Mouse (Mus musculus) heart, postnatal 4 days (tissue): ENCODE measurements at regions not wholly inside any gene's neighbourhood (a gene's known extent, or its start where the extent isn't known, plus 50 kb on each side); places are given as distances from the start of the nearest gene placed in this dataset.

Experiments used
- DNase-seq: peaks from one replicate; pipeline ENCODE4 v3.0.0; 2021

DNA sequence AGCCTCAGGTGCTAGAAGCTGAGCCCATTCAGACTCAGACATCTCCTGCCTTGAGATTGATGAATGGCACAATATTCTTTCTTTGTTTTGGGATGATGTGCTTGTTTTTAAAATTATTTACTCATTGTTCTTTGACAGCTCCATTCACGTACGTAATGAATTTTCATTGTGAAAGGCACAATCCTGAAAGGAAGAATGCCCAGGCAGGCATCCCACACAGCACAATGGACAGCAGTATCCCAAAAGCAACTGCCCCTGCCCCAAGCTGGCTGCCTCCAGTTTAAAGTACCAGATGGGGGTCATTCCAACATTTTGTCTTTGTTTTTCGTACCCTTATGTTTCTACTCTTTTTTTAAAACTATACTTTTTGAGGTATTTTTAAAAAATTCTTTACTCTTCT, 210.9 kb upstream of the St8sia2 start:
- DNase-seq, result no peak

GRCm38 (mm10) chr7:74200661-74201060, 187.2 kb upstream of the St8sia2 start:
- peak; percentile 12 for DNase-seq

- no peak for DNase-seq
Observed at GRCm38 (mm10) chr7:74198796-74199195, 185.3 kb upstream of the St8sia2 start.

GRCm38 (mm10) chr7:74184661-74185060, 171.2 kb upstream of the St8sia2 start:
- no peak for DNase-seq

GRCm38 (mm10) chr7:74174206-74174605, 160.7 kb upstream of the St8sia2 start:
- DNase-seq, result no peak

- no peak for DNase-seq
Observed at GRCm38 (mm10) chr7:74173230-74173612, 159.7 kb upstream of the St8sia2 start.

- DNase-seq, result no peak
Observed at GRCm38 (mm10) chr7:74172504-74173229, 159.2 kb upstream of the St8sia2 start.

- DNase-seq, result no peak
Observed at GRCm38 (mm10) chr7:74151590-74151989, 138.1 kb upstream of the St8sia2 start.

GRCm38 (mm10) chr7:74143236-74143635, 129.7 kb upstream of the St8sia2 start:
- DNase-seq, result no peak

GRCm38 (mm10) chr7:74138169-74138568, 124.7 kb upstream of the St8sia2 start:
- no peak for DNase-seq

- no peak for DNase-seq
Observed at GRCm38 (mm10) chr7:74130206-74130836, 116.8 kb upstream of the St8sia2 start.

DNA sequence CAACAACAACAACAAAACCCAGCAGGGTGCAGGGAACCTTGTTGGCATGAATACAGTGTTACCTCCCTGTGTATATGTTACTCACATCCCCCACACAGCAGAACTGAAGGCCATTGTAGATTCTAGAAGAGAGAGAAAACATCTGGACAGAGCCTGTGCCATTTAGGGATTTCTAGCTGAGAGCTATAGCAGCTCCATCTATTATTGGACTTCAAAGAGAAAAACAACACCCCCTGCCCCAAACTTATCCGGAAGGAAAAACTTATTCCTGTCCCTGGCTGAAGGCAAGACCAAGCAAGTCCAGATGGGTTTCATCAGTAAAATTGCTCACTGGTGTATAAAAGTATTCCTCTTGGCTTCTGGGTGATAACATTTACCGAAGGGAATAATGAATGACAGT, 98.6 kb upstream of the St8sia2 start:
- no peak for DNase-seq

DNA sequence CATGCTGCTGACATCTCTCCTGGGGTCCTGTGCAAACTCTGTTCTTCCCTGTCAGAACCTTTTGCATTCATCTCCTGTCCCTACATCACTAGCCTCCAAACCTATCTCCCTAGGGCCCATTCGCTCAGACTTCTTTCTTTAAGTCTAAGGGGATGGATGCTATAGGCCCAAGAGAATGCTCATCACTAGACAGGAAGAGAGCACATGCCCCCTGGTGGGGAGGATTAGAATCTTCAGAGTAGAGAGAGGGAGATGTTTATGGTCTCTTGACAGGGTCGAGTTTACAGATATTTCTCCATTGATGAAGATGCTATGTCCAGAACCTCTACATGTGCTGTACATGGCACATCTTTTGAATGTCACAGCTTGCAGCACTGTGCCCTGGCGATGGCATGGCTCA, 94.9 kb upstream of the St8sia2 start:
- no peak for DNase-seq

DNA sequence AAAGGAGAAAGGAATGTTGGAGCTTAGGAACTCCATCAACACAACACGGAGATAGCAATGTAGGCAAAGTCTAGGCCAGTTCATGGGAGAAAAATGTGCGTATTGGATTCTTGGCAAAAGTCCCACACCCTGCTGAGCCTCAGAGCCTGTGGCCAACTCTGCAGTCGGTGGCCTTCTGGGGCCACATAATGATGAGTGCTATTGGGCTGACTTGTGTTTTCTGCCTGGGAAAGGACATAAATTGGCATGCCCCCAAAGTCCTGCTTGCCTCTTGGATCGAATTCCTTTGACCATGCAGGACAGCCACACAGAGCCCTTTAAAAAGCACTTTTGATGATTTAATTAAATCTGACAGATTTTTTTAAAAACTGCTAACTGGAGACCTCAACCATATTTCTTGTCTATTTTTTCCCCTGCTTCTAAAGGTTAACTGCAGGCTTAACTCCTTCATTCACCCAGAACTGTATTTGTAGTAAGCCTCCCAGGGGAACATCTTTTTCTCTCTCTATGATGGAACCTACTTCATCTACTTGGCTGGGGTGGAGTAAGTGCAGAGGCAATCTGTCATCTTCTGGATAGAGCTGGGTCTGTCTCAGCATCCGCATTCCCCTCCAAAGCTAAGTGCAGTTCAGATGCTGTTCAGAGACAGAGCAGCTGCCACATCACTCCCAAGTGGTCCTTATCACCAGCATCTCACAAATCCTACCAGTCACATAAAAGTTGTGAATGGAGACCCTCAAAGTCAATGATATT, 93.9 kb upstream of the St8sia2 start:
- peak; percentile 39 for DNase-seq

DNA sequence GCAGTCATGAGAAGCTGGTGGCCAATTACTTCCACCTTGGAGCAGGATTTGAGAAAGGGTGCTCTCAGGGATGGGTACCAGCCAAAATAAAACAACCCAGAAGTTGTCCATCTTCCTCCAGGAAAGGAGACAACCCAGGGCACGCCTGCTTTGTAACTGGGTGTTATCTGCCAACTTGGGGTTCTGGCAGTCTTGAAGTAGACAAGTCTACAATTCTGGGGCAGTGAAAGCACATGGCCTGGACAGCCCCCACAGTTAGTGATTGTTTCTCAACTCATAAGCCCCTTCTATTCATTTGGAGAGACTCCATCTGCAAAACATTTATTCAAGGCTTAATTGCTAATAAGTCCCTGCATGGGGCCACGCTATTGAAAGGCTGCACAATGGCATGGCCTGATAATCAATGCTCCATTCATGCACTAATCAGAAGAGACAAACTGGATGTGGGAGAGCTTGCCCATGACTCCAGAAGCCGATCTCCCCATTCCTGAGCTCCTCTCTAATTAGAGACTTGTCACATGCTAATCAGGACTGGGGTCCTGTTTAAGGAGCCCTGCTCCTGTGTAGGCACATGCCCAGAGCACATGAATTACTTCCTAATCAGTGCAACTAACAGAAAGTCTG, 78.0 kb upstream of the St8sia2 start:
- no peak for DNase-seq

- DNase-seq, result no peak
Observed at GRCm38 (mm10) chr7:74080846-74081235, 67.4 kb upstream of the St8sia2 start.

DNA sequence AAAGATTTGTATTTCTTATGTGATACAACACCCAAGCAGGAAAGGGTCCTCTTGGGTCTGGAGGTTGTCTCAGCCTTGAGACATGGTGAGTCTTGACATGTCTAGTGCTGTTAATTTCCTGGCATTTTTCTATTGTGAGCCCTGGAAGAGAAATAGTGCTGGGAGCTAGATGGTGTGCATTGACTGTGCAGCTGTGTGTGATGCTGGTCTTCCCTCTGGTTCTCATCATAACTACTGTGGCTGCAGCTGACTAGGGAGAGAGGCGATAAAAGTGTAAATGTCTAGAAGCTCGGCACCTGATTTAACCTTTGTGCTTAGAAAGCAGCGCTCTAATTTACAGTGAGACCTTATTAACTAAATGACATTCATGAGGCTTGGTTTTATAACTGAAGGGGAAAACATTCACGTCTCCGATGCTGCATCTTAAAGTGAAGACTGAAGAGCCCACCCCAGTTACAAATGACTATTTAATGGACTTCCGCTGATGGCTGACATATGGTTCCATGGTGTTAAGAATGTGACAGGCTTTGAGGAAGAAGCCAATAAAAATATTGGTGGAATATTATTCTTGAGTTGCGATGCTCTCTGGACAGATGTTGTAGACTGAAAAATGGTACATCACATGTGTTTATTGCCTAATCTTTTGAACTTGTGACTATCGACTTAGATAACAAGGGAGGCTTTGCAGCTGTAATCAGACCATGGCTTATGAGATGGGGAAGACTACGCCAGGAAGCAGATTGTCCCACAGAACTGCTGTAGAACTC, 66.8 kb upstream of the St8sia2 start:
- no peak for DNase-seq

- no peak for DNase-seq
Observed at GRCm38 (mm10) chr7:74072632-74073031, 59.1 kb upstream of the St8sia2 start.

GRCm38 (mm10) chr7:74070836-74071235, 57.3 kb upstream of the St8sia2 start:
- no peak for DNase-seq

DNA sequence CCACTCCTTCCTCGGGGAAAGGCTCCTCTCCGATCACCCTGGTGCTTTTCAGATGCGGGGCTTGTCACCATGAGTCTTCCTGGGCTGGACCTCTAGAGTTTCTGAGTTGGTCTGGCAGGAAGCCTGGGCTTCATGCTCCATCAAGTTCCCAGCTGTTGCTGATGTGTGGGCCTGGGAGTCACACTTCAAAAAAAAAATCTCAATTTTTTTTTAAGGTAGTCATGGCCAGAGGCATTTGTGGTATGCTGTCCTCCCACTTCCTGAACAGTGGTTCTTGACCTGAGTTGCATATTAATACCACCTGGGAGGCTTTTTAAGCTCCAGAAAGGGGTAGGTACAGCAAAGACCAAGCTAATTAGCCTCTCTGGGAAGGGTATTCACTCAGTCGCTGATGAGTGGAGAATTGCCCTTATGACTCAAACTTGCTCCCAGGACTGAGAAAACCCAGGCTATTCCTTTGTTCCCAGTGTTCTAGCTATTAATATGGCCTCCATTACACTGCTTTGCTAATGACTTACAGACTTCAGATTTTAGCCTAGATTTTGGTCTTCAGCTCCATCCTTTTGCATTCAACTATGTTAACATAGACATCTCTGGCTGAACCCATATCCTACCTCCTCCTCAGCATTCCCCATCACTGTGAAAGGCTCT, 52.1 kb upstream of the St8sia2 start:
- DNase-seq, result peak; percentile 46
